8 mouse cellular contexts compared by ENCODE assay signal in genomic region chr7:16313481-16314220, GRCm38 (mm10). TPM values are rescaled to one million over a fixed set of nuclear protein-coding genes. Genes with fewer than 3 reads are reported as not detected.
DNase-seq lines count a peak whose midpoint lies in the region; ATAC-seq and TF ChIP-seq lines count a peak whose summit lies in the region.

No protein-coding gene starts in this region.

- H3K4me3 ChIP-seq in intestine, postnatal 0 days (ENCODE audit: low read depth, low read length), result peak overlapping the region; percentile 73
- H3K4me3 ChIP-seq in limb, embryonic 13.5 days, result peak overlapping the region; percentile 67
- peak overlapping the region; percentile 67 for H3K4me3 ChIP-seq in midbrain, embryonic 14.5 days (replicated peaks; ENCODE audit: low read depth, low read length)

- ATAC-seq in granulocyte monocyte progenitor cell, adult 5-6 weeks (replicated peaks; ENCODE audit: poor library complexity, severe bottlenecking), result peak; percentile 18
- ATAC-seq in intestine, postnatal 0 days, result peak; percentile 67
- peak; percentile 60 for ATAC-seq in limb, embryonic 13.5 days (ENCODE audit: low FRiP score, low read depth)
- peak; percentile 54 for ATAC-seq in midbrain, embryonic 14.5 days (ENCODE audit: low FRiP score, low TSS enrichment)

- H3K27ac ChIP-seq in intestine, postnatal 0 days (ENCODE audit: low read depth, low read length), result peak overlapping the region; percentile 98
- H3K27ac ChIP-seq in limb, embryonic 13.5 days, result peak overlapping the region; percentile 93
- peak overlapping the region; percentile 95 for H3K27ac ChIP-seq in midbrain, embryonic 14.5 days (replicated peaks; ENCODE audit: low read depth, low read length)

- TF ChIP-seq CTCF in intestine, postnatal 0 days (IDR thresholded peaks at IDR 0.05; ENCODE audit: low read depth), result peak; percentile 61

- H3K9ac ChIP-seq in intestine, postnatal 0 days (ENCODE audit: low read depth, low read length), result peak overlapping the region; percentile 83
- H3K9ac ChIP-seq in limb, embryonic 13.5 days, result peak overlapping the region; percentile 81
- peak overlapping the region; percentile 88 for H3K9ac ChIP-seq in midbrain, embryonic 14.5 days (replicated peaks; ENCODE audit: low read length)

- H3K36me3 ChIP-seq in intestine, postnatal 0 days (ENCODE audit: control insufficient read depth, insufficient read depth), result peaks cover 16% of the 10 kb centered on the region; the same call in 1 of the 2 replicates
- peaks cover 11% of the 10 kb centered on the region; the same call in 1 of the 2 replicates for H3K36me3 ChIP-seq in limb, embryonic 13.5 days
- H3K36me3 ChIP-seq in midbrain, embryonic 14.5 days (ENCODE audit: control insufficient read depth, insufficient read depth, low read length), result peaks cover 7% of the 10 kb centered on the region

- no peaks in the 10 kb centered on the region for H3K27me3 ChIP-seq in intestine, postnatal 0 days (replicated peaks; ENCODE audit: control insufficient read depth, insufficient read depth, low read length)
- peaks cover 32% of the 10 kb centered on the region for H3K27me3 ChIP-seq in limb, embryonic 13.5 days
- H3K27me3 ChIP-seq in midbrain, embryonic 14.5 days (ENCODE audit: control insufficient read depth, insufficient read depth, low read length), result no peaks in the 10 kb centered on the region

- peak overlapping the region; percentile 94 for H3K4me2 ChIP-seq in intestine, postnatal 0 days (replicated peaks; ENCODE audit: low read depth)
- peak overlapping the region; percentile 100 for H3K4me2 ChIP-seq in limb, embryonic 13.5 days (replicated peaks)
- peak overlapping the region; percentile 97 for H3K4me2 ChIP-seq in midbrain, embryonic 14.5 days (ENCODE audit: low read length)

- H3K4me1 ChIP-seq in intestine, postnatal 0 days (replicated peaks; ENCODE audit: control insufficient read depth, insufficient read depth, low read length), result peaks cover 4% of the 10 kb centered on the region; the same call in 1 of the 2 replicates
- H3K4me1 ChIP-seq in limb, embryonic 13.5 days, result peaks cover 54% of the 10 kb centered on the region
- H3K4me1 ChIP-seq in midbrain, embryonic 14.5 days (ENCODE audit: control insufficient read depth, insufficient read depth, low read length), result peaks cover 32% of the 10 kb centered on the region

- H3K9me3 ChIP-seq in intestine, postnatal 0 days (ENCODE audit: control insufficient read depth), result no peaks in the 10 kb centered on the region
- no peaks in the 10 kb centered on the region for H3K9me3 ChIP-seq in limb, embryonic 13.5 days
- no peaks in the 10 kb centered on the region for H3K9me3 ChIP-seq in midbrain, embryonic 14.5 days (ENCODE audit: control insufficient read depth, low read length)

- WGBS in intestine, postnatal 0 days, result under 1% methylated on average over 52 of the region's 66 CpGs
- WGBS in limb, embryonic 13.5 days, result under 1% methylated on average over 63 of the region's 66 CpGs
- under 1% methylated on average over 66 of the region's 66 CpGs for WGBS in midbrain, embryonic 14.5 days

- peak; percentile 76 for DNase-seq in layer of hippocampus, adult 11-12 months (ENCODE audit: low spot score)
- DNase-seq in layer of hippocampus, adult 9-10 months (ENCODE audit: low spot score), result no peak
- DNase-seq in embryo, embryonic 9.5 days (ENCODE audit: extremely low spot score), result peak; percentile 84
- DNase-seq in midbrain, embryonic 14.5 days, result peak; percentile 89
- DNase-seq in spleen, adult 12 weeks (ENCODE audit: low spot score), result peak; percentile 73

RNA-seq across cellular contexts. Expression of gene Bbc3, which starts 5.5 kb away (rescaled TPM):
- total RNA-seq in granulocyte monocyte progenitor cell, adult 5-6 weeks (2014; fragmentation: Nextera tagmentation), result 0.53 and 1.1 TPM in 2 replicates
- 1.3 and 2.2 TPM in 2 replicates for total RNA-seq in granulocyte monocyte progenitor cell, adult 5-6 weeks (2017)
- polyA plus RNA-seq in intestine, postnatal 0 days (2015; fragmentation: Nextera tagmentation; extraction: Ambion mirVana), result 6.6 and 7.0 TPM in 2 replicates
- 5.0 and 5.1 TPM in 2 replicates for polyA plus RNA-seq in limb, embryonic 13.5 days (2015; fragmentation: Nextera tagmentation; extraction: Ambion mirVana)
- polyA plus RNA-seq in midbrain, embryonic 14.5 days (2014; fragmentation: Nextera tagmentation; extraction: Ambion mirVana), result 16.8 and 24.8 TPM in 2 replicates

RNA-seq across cellular contexts. Expression of gene Ccdc9, which starts 27.1 kb away (rescaled TPM):
- total RNA-seq in granulocyte monocyte progenitor cell, adult 5-6 weeks (2014; fragmentation: Nextera tagmentation), result 31.7 and 50.9 TPM in 2 replicates
- total RNA-seq in granulocyte monocyte progenitor cell, adult 5-6 weeks (2017), result 54.0 and 62.0 TPM in 2 replicates
- polyA plus RNA-seq in intestine, postnatal 0 days (2015; fragmentation: Nextera tagmentation; extraction: Ambion mirVana), result 14.2 and 14.8 TPM in 2 replicates
- polyA plus RNA-seq in limb, embryonic 13.5 days (2015; fragmentation: Nextera tagmentation; extraction: Ambion mirVana), result 26.1 and 29.2 TPM in 2 replicates
- polyA plus RNA-seq in midbrain, embryonic 14.5 days (2014; fragmentation: Nextera tagmentation; extraction: Ambion mirVana), result 17.6 and 24.1 TPM in 2 replicates

RNA-seq across cellular contexts. Expression of gene Inafm1, which starts 40.2 kb away (rescaled TPM):
- total RNA-seq in granulocyte monocyte progenitor cell, adult 5-6 weeks (2014; fragmentation: Nextera tagmentation), result 13.6 and 14.6 TPM in 2 replicates
- total RNA-seq in granulocyte monocyte progenitor cell, adult 5-6 weeks (2017), result 3.2 and 3.3 TPM in 2 replicates
- 24.1 and 24.8 TPM in 2 replicates for polyA plus RNA-seq in intestine, postnatal 0 days (2015; fragmentation: Nextera tagmentation; extraction: Ambion mirVana)
- 19.0 and 19.9 TPM in 2 replicates for polyA plus RNA-seq in limb, embryonic 13.5 days (2015; fragmentation: Nextera tagmentation; extraction: Ambion mirVana)
- polyA plus RNA-seq in midbrain, embryonic 14.5 days (2014; fragmentation: Nextera tagmentation; extraction: Ambion mirVana), result 36.4 and 44.7 TPM in 2 replicates

RNA-seq across cellular contexts. Expression of gene C5ar1, which starts 54.3 kb away (rescaled TPM):
- 0.21 TPM in 1 of 2 replicates, not detected in the other for total RNA-seq in granulocyte monocyte progenitor cell, adult 5-6 weeks (2014; fragmentation: Nextera tagmentation)
- total RNA-seq in granulocyte monocyte progenitor cell, adult 5-6 weeks (2017), result 0.67 and 1.1 TPM in 2 replicates
- 2.1 TPM in 2 replicates for polyA plus RNA-seq in intestine, postnatal 0 days (2015; fragmentation: Nextera tagmentation; extraction: Ambion mirVana)
- polyA plus RNA-seq in limb, embryonic 13.5 days (2015; fragmentation: Nextera tagmentation; extraction: Ambion mirVana), result 1.9 and 2.4 TPM in 2 replicates
- polyA plus RNA-seq in midbrain, embryonic 14.5 days (2014; fragmentation: Nextera tagmentation; extraction: Ambion mirVana), result 0.11 and 1.6 TPM in 2 replicates
